Mouse (Mus musculus) left cerebral cortex, adult 2 months (tissue): ENCODE results near the gene Mpzl3. TPM values are rescaled to one million over a fixed set of nuclear protein-coding genes. Genes with fewer than 3 reads are reported as not detected.

Source experiments
- DNase-seq, 2 experiments: peaks; one replicate each; pipeline ENCODE4 v3.0.0; 2021 to 2022; ENCODE audit warnings: low spot score in 2 of 2, mixed read lengths in 1 of 2; ENCODE audit errors: extremely low spot score in 1 of 2
- H3K27ac ChIP-seq: fragments of 200-600 bp; 2 replicates; pipeline ENCODE4 v1.8.1; 2022
- H3K4me3 ChIP-seq: fragments of 200-600 bp; 2 replicates; pipeline ENCODE4 v1.8.1; 2022
- CTCF ChIP-seq: fragments of 200-600 bp; IDR thresholded peaks from 2 replicates; pipeline ENCODE4 v1.8.1; 2022; ENCODE audit warnings: antibody characterized with exemption, mild to moderate bottlenecking, moderate library complexity
- intact Hi-C: fragments of 180-260 bp; cut with DNase I; formaldehyde crosslinking; loops from one replicate; pipeline ENCODE4 v1.15.1; 2025
- total RNA-seq, 2 experiments: library from RNA; stranded (reverse); gene quantifications; 2 replicates each; pipeline ENCODE4 v1.2.3; 2021

The Mpzl3 gene
- total RNA-seq, 2 experiments from 2014 or later: 3.9 to 5.0 TPM

DNA sequence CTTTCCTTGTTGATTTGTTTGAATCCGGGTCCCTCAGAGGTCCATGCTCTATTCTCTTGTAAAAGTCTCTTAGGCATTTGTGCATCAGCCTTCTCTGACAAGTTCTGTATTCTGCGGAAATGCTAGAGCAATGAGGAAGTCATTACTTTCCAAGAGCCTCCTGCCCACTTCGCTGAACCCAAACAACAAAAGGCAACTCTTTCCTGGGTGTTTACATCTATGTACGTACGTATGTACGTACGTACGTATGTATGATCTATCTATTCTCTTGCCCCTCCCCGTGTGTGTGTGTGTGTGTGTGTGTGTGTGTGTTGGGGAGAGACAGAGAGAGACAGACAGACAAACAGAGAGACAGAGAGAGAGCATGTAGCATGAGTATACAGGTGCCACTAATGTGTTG is 61.8 kb downstream of the Mpzl3 start:
- Histone ChIP-seq H3K4me3 (no peak overlapping the region), H3K27ac (no peak overlapping the region)
- DNase-seq: no peak
- intact Hi-C loops: no loop called here
- no peak for TF ChIP-seq CTCF

DNA sequence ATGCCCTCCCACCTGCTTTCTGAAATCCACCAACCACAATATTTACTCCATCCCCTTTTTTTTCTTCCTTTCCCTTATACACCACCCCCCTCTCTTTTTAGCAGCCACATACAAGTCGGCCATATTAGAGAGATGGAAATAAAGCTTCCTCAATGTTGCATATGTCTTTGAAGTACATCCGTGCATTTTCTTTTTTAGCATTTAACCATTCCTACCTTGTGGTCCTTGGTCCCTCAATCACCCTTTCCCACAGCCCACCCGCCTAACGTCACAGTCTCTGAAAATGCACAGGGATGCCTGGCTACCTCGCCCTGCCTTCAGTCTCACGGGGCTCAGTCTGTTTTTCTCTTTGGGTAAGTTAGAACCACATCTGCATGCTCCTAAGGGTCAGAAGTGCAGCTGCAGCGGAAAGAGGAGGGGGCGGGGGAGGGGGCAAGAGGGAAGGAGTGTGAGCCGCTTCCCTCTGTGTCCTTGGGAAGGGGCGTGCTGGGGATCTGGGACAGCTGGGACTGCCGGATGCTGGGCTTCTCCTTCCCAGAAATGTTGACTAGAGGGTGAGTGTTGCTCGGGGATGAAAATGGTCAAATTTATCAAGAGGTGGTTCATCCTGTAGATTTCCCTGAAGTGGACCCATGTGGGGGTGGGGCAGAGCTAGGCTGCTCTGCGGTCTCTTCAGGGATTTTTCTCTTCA is 62.9 kb downstream of the Mpzl3 start, which contains the start of gene Scn2b:
Gene Scn2b (plus strand): TSS at position 42 of the 691 bp plus-strand sequence.
- Histone ChIP-seq H3K4me3 (peak within 1 kb of the TSS; percentile 73), H3K27ac (peak within 1 kb of the TSS; percentile 95)
- TF ChIP-seq CTCF: no peak
- peak in 1 of 2 experiments; percentile 20 for DNase-seq
- intact Hi-C loops: loop anchor here (2.0 kb wide), 1 partner anchor 63 kb away; the partner anchor contains the start of gene Mpzl3

DNA sequence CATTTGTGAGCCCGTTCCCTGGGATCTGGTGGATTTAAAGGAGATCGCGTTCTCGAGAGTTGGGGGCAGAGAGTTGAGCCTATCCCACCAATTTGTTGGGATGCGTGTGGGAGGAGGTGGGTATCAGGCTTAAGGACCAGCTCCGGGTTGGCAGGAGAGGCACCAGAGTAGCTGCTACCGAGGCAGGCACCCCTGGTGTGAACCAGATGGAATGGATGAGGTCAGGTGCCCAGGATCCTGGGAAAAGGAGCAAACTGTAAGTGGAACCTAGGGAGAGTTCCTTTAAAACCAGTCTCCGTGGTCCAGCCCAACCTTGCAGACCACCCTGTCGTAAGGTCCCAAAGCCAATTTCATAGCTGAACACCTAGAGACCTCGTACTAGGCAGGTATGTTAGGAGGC is 63.6 kb downstream of the Mpzl3 start:
- TF ChIP-seq CTCF: no peak
- intact Hi-C loops: loop anchor here (2.0 kb wide), 1 partner anchor 64 kb away; the partner anchor contains the start of gene Mpzl3
- Histone ChIP-seq H3K27ac (peak overlapping the region; percentile 82), H3K4me3 (peak overlapping the region; percentile 73)
- DNase-seq: no peak

DNA sequence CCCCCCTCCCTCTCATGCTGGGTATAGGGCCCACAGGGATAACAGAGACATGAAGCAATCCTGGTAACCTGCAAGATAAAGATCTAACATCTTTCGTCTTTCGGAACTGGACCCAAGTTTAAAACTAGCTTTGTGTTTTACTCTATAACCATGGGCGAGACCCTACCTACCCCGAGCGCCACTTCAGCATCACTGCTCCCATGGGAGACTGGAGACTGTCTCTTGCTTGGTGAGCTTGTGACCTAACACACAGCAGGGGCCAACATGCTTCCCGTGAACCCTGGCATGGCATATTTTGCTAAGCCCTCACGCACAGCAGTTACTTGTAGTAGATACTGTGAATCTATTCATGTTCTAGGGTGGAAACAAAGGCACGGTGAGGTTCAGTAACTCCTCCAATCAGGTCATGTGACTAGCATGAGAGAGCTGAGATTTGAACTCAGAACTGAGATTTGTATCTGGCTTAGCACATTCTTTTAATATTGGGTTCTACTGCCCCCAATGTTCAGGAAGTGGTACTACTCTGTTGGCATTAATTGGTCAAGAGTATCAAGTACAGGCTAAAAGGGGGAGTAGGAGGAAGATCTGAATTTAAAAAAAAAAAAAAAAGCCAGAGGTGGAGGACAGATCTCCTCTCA is 64.4 kb downstream of the Mpzl3 start:
- DNase-seq: no peak
- Histone ChIP-seq H3K27ac (peak overlapping the region; percentile 82; the same call in 1 of the 2 replicates), H3K4me3 (peak overlapping the region; percentile 73)
- intact Hi-C loops: loop anchor here (2.0 kb wide), 1 partner anchor 65 kb away; the partner anchor contains the start of gene Mpzl3
- peak; percentile 40 for TF ChIP-seq CTCF

DNA sequence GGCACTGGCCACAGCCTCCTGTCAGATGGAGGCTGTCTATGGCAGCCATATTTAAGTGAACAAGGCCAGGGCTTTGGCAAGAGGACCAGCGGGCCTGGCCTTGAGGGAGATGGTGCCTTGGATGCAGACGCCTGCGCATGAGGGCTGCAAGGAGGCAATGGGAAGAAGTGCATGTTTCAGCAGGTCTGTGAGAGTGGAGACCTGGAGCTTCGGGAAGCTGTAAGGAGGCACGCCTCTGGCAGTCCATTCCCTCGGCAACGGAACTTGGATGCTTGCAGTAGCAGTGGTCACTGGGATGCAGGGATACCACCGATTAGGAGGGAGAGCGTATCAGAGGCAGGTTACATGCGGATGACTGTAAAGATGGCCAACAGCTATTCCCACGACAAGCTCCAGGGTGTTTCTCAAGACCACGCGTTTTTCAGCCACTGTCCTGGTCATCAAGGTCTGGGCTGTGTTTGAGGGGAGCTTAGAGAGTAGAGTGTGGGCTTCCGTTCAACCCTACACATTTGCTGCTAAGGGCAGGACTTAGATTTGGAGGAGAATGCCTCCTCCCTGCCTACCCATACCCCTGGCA is 65.1 kb downstream of the Mpzl3 start:
- intact Hi-C loops: loop anchor here (2.0 to 5.0 kb wide), 2 partner anchors 65 to 238 kb away; partner anchors contain the start of genes Kmt2a and Mpzl3
- no peak for TF ChIP-seq CTCF
- no peak for DNase-seq
- Histone ChIP-seq H3K27ac (peak overlapping the region; percentile 68; the same call in 1 of the 2 replicates), H3K4me3 (peak overlapping the region; percentile 14)

DNA sequence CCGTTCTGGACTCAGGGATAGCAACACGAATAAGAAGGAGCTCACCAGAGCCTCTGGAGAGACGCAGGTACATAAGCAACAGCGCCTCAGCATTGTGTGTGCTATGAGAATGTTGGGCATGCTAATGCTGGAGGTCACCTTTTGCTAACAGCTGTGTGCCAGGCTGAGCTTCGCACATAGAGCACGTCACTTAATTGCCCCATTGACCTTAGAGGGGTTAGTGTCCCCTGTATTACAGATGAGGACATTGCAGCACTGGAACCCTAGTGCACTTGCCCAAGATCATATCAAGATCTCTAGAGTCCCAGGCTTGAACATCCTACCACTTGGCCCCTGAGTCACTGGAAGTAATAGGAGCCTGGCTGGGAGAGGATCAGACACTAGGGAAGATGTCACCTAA is 65.6 kb downstream of the Mpzl3 start:
- H3K4me3 ChIP-seq: peak overlapping the region; percentile 14
- intact Hi-C loops: loop anchor here (5.0 kb wide), 1 partner anchor 238 kb away; the partner anchor contains the start of gene Kmt2a
- TF ChIP-seq CTCF: no peak
- H3K27ac ChIP-seq: peak overlapping the region; percentile 68
- DNase-seq: no peak

DNA sequence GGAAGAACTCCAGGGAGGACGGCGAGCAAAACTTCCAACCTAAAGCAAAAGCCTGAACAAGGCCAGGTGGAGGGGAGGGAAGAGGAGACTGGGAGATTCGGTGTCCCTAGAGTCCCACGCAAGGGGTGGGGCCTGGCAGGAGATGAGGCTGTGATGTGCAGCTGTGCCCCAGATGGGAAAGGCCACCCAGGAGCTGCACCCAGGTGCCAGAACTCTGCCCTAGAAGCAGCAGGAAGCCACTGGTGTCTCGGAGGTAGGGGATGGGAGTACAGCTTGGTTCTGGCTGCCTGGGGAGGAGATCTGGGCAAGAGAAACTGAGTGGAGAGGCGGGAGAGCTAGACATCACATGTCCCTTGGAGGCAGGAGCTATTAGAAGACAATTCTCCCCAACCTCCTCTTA is 66.0 kb downstream of the Mpzl3 start:
- DNase-seq: no peak
- no peak for TF ChIP-seq CTCF
- intact Hi-C loops: loop anchor here (5.0 kb wide), 1 partner anchor 239 kb away; the partner anchor contains the start of gene Kmt2a
- Histone ChIP-seq H3K4me3 (peak overlapping the region; percentile 14), H3K27ac (peak overlapping the region; percentile 68)

DNA sequence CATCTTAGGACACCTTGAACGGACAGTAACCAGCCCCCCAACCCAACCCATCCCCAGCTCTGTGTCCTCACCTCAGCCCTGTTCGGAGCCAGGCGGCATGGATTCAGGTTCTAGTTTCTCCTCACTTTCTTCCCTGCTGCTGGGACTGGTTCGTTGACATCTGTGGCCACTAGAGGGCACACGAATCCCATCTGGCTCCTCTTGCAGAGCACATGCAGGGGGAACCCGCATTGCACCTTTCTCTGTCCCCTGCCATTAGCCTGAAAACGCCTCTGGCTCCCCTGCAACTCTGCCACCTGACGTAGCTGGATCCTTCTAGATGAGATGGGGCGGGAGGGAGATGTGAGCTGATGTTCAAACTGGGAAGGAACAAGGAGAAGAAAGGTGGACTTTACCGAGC is 66.8 kb downstream of the Mpzl3 start:
- intact Hi-C loops: loop anchor here (1.0 to 5.0 kb wide), 2 partner anchors 17 to 239 kb away; partner anchors contain the start of genes Kmt2a and Scn4b
- peak; percentile 84 for TF ChIP-seq CTCF
- peak overlapping the region; percentile 39 for H3K4me3 ChIP-seq
- H3K27ac ChIP-seq: peak overlapping the region; percentile 68
- DNase-seq: peak; percentile 73 to 78

DNA sequence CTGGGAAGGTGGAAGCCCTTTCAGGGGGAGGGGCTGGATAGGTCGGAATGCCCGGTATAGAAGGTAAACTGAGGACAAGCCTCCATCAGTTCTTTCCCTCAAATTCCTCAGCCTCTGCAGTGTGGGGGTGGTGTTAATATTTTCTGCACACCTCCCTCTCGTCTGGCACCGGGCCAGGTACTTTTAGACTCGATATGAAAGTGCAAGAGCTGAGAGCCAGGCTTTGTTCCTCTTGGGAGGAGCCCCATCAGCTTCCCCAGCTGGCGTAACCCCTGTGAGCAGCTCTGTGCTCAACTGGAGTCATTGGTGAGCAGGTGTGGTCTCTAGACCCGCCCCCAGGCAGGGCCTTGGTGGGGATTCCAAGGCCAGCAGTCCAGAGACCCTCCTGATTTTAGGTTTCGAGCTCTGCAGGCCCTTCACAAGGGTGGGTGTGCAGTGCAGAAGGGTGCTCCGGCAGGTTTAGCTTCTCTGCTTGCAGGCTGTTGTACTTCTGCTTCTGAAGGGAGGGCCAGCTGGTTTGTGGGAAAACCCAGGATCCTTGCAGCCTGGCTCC is 67.3 kb downstream of the Mpzl3 start:
- intact Hi-C loops: loop anchor here (1.0 to 5.0 kb wide), 2 partner anchors 16 to 240 kb away; partner anchors contain the start of genes Kmt2a and Scn4b
- TF ChIP-seq CTCF: no peak
- Histone ChIP-seq H3K4me3 (peak overlapping the region; percentile 39), H3K27ac (peak overlapping the region; percentile 68)
- DNase-seq: peak; percentile 67 to 79

DNA sequence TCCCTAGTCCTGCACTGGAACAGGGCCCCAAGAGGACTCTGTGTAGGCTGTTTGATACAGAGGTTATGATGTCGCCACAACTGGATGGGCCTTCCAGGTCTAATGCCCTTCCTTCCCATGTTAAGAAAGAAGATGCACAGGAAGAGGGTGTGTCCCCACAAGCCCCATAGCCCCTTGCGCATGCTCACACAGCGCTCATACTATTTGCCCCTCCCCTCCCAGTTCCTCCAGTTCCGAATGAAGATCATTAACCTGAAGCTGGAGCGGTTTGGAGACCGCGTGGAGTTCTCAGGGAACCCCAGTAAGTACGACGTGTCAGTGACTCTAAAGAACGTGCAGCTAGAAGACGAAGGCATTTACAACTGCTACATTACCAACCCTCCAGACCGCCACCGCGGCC is 70.2 kb downstream of the Mpzl3 start:
- DNase-seq: no peak
- H3K27ac ChIP-seq: no peak overlapping the region
- intact Hi-C loops: no loop called here
- no peak overlapping the region for H3K4me3 ChIP-seq
- no peak for TF ChIP-seq CTCF

DNA sequence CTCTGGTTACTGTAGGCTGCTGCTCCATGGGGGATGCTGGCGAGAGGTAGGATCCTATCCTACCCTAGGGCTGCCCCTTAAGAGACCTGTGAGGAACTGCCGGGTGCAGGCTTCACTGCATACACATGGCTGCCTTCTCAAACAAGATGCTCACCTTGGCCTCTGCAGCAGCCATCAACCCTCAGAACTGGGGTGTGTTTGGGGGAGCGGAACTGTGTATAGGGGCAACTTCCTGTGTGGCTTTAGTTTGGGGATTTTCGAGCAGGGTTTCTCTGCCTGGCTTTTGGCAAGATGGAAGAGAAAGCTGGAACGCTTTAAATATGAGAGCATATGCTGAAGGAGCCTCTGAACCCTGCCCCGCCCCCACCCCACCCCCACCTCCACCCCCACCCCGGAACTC is 72.0 kb downstream of the Mpzl3 start:
- intact Hi-C loops: no loop called here
- DNase-seq: no peak
- Histone ChIP-seq H3K27ac (no peak overlapping the region), H3K4me3 (no peak overlapping the region)
- no peak for TF ChIP-seq CTCF

Other genes with a start within 250 kb of the Mpzl3 start
- gene Kmt2a, start 173.9 kb upstream of the Mpzl3 start, total RNA-seq: 10 to 100 TPM; 81.5 to 97.4 TPM
- 100 to 1,000 TPM; 302 to 340 TPM for gene Atp5l, start 134.4 kb upstream of the Mpzl3 start, total RNA-seq
- 10 to 100 TPM; 66.4 to 68.0 TPM for gene Ube4a, start 89.6 kb upstream of the Mpzl3 start, total RNA-seq
- gene Cd3g, start 74.8 kb upstream of the Mpzl3 start, total RNA-seq: not detected
- not detected for gene Cd3d, start 73.4 kb upstream of the Mpzl3 start, total RNA-seq
- not detected for gene Cd3e, start 45.6 kb upstream of the Mpzl3 start, total RNA-seq
- 1 to 10 TPM; 1.2 to 1.9 TPM for gene Mpzl2, start 15.4 kb upstream of the Mpzl3 start, total RNA-seq
- under 1 TPM; 0.41 to 0.98 TPM for gene Jaml, start 24.0 kb downstream of the Mpzl3 start, total RNA-seq
- 100 to 1,000 TPM; 238 to 254 TPM for gene Scn2b, start 62.6 kb downstream of the Mpzl3 start, total RNA-seq
- gene Scn4b, start 83.2 kb downstream of the Mpzl3 start, total RNA-seq: 10 to 100 TPM; 52.1 to 74.9 TPM
- gene BC049352, start 126.8 kb downstream of the Mpzl3 start, total RNA-seq: under 1 TPM; 0.63 to 0.75 TPM
- gene Tmprss4, start 148.9 kb downstream of the Mpzl3 start, total RNA-seq: not detected
- 1 to 10 TPM; 3.0 to 3.3 TPM for gene Il10ra, start 214.0 kb downstream of the Mpzl3 start, total RNA-seq